Mouse (Mus musculus) hindlimb bud, embryonic 11.5 days (tissue): ENCODE measurements around the gene Mfsd5.

Experiments
- DNase-seq: peaks from one replicate; pipeline ENCODE4 v3.0.0-alpha.2; 2012; ENCODE audit warnings: low read depth, low spot score; ENCODE audit errors: extremely low spot score

Gene Mfsd5

GRCm38 (mm10) chr15:102279092-102279782, at the start of gene Mfsd5:
Mfsd5 (plus strand) TSS chr15:102279454.
- DNase-seq = no peak

GRCm38 (mm10) chr15:102230408-102231321, 48.6 kb upstream of the Mfsd5 start:
- DNase-seq = no peak

- DNase-seq = no peak
These were observed 47.5 kb upstream of the Mfsd5 start, which contains the start of gene Itgb7 for GRCm38 (mm10) chr15:102231748-102232147. Itgb7 (minus strand) TSS chr15:102231944.

- DNase-seq = no peak
These were observed 46.5 kb upstream of the Mfsd5 start for GRCm38 (mm10) chr15:102232764-102233163.

- no peak for DNase-seq
These were observed 45.4 kb upstream of the Mfsd5 start for GRCm38 (mm10) chr15:102233896-102234295.

GRCm38 (mm10) chr15:102235371-102236027, 43.8 kb upstream of the Mfsd5 start:
- DNase-seq = no peak

- no peak for DNase-seq
These were observed 40.6 kb upstream of the Mfsd5 start for GRCm38 (mm10) chr15:102238543-102239259.

GRCm38 (mm10) chr15:102239260-102239590, 40.0 kb upstream of the Mfsd5 start:
- no peak for DNase-seq

- DNase-seq = no peak
These were observed 39.4 kb upstream of the Mfsd5 start for GRCm38 (mm10) chr15:102239851-102240250.

GRCm38 (mm10) chr15:102240607-102241006, 38.6 kb upstream of the Mfsd5 start:
- no peak for DNase-seq

GRCm38 (mm10) chr15:102242404-102243228, 36.6 kb upstream of the Mfsd5 start:
- DNase-seq = no peak

- DNase-seq = no peak
These were observed 35.7 kb upstream of the Mfsd5 start for GRCm38 (mm10) chr15:102243229-102244190.

- no peak for DNase-seq
These were observed 34.7 kb upstream of the Mfsd5 start for GRCm38 (mm10) chr15:102244306-102245191.

- no peak for DNase-seq
These were observed 33.8 kb upstream of the Mfsd5 start for GRCm38 (mm10) chr15:102245461-102245881.

- no peak for DNase-seq
These were observed 33.1 kb upstream of the Mfsd5 start for GRCm38 (mm10) chr15:102245891-102246741.

GRCm38 (mm10) chr15:102246866-102247251, 32.4 kb upstream of the Mfsd5 start:
- peak; percentile 91 for DNase-seq
